Mouse (Mus musculus) embryo, embryonic 11 days (tissue): ENCODE measurements around the gene Lrrc4c.

Experiments used
- DNase-seq: peaks from one replicate; pipeline ENCODE4 v3.0.0-alpha.2; 2015

Gene Lrrc4c

GRCm38 (mm10) chr2:97299704-97300103, 981.7 kb downstream of the Lrrc4c start:
- DNase-seq: no peak

GRCm38 (mm10) chr2:97318008-97318407, 1000.0 kb downstream of the Lrrc4c start:
- no peak for DNase-seq

- no peak for DNase-seq
Observed at GRCm38 (mm10) chr2:97318536-97318935, 1000.6 kb downstream of the Lrrc4c start.

GRCm38 (mm10) chr2:97332084-97332682, 1014.2 kb downstream of the Lrrc4c start:
- no peak for DNase-seq

- DNase-seq: no peak
Observed at GRCm38 (mm10) chr2:97339627-97340026, 1021.7 kb downstream of the Lrrc4c start.

GRCm38 (mm10) chr2:97361235-97361634, 1043.3 kb downstream of the Lrrc4c start:
- DNase-seq: no peak

GRCm38 (mm10) chr2:97369978-97370377, 1052.0 kb downstream of the Lrrc4c start:
- no peak for DNase-seq

- no peak for DNase-seq
Observed at GRCm38 (mm10) chr2:97391437-97391836, 1073.5 kb downstream of the Lrrc4c start.

- DNase-seq: no peak
Observed at GRCm38 (mm10) chr2:97391876-97392275, 1073.9 kb downstream of the Lrrc4c start.

- no peak for DNase-seq
Observed at GRCm38 (mm10) chr2:97413066-97413465, 1095.1 kb downstream of the Lrrc4c start.

- DNase-seq: no peak
Observed at GRCm38 (mm10) chr2:97414416-97415362, 1096.7 kb downstream of the Lrrc4c start.

GRCm38 (mm10) chr2:97434140-97434539, 1116.2 kb downstream of the Lrrc4c start:
- no peak for DNase-seq

- DNase-seq: no peak
Observed at GRCm38 (mm10) chr2:97435616-97436015, 1117.6 kb downstream of the Lrrc4c start.

- no peak for DNase-seq
Observed at GRCm38 (mm10) chr2:97437767-97438166, 1119.8 kb downstream of the Lrrc4c start.

GRCm38 (mm10) chr2:97463573-97463972, 1145.6 kb downstream of the Lrrc4c start:
- no peak for DNase-seq

GRCm38 (mm10) chr2:97466243-97466793, 1148.3 kb downstream of the Lrrc4c start:
- peak; percentile 85 for DNase-seq

GRCm38 (mm10) chr2:97467031-97467549, 1149.1 kb downstream of the Lrrc4c start:
- DNase-seq: peak; percentile 63

- DNase-seq: peak; percentile 6
Observed at GRCm38 (mm10) chr2:97467664-97468063, 1149.7 kb downstream of the Lrrc4c start.

GRCm38 (mm10) chr2:97468372-97468771, 1150.4 kb downstream of the Lrrc4c start:
- no peak for DNase-seq

GRCm38 (mm10) chr2:97469396-97469795, 1151.4 kb downstream of the Lrrc4c start:
- DNase-seq: no peak

- DNase-seq: peak; percentile 8
Observed at GRCm38 (mm10) chr2:97478175-97478924, 1160.4 kb downstream of the Lrrc4c start.

GRCm38 (mm10) chr2:97478925-97479298, 1160.9 kb downstream of the Lrrc4c start:
- no peak for DNase-seq

GRCm38 (mm10) chr2:97484990-97485389, 1167.0 kb downstream of the Lrrc4c start:
- DNase-seq: no peak
